Mouse (Mus musculus): ENCODE results near the gene Gm17334.

The Gm17334 gene

GRCm38 (mm10) chr11:53796409-53797151 lies 23.6 kb upstream of the Gm17334 start:
- peak; percentile 53 for DNase-seq (ENCODE audit: low spot score)

GRCm38 (mm10) chr11:53795813-53796212 lies 22.8 kb upstream of the Gm17334 start:
- no peak for DNase-seq (ENCODE audit: low spot score)

- peak; percentile 42 for DNase-seq (ENCODE audit: low spot score)
Observed at GRCm38 (mm10) chr11:53794671-53795557, 21.9 kb upstream of the Gm17334 start.

GRCm38 (mm10) chr11:53794015-53794414 lies 21.0 kb upstream of the Gm17334 start:
- DNase-seq (ENCODE audit: low spot score) = no peak

GRCm38 (mm10) chr11:53792986-53793385 lies 20.0 kb upstream of the Gm17334 start:
- DNase-seq (ENCODE audit: low spot score) = no peak

GRCm38 (mm10) chr11:53789277-53789676 lies 16.3 kb upstream of the Gm17334 start:
- DNase-seq (ENCODE audit: low spot score) = no peak

GRCm38 (mm10) chr11:53788196-53788595 lies 15.2 kb upstream of the Gm17334 start:
- peak; percentile 82 for DNase-seq (ENCODE audit: low spot score)

- no peak for DNase-seq (ENCODE audit: low spot score)
Observed at GRCm38 (mm10) chr11:53786058-53787031, 13.4 kb upstream of the Gm17334 start.

GRCm38 (mm10) chr11:53785311-53785936 lies 12.4 kb upstream of the Gm17334 start:
- DNase-seq (ENCODE audit: low spot score) = no peak

- no peak for DNase-seq (ENCODE audit: low spot score)
Observed at GRCm38 (mm10) chr11:53783288-53783687, 10.3 kb upstream of the Gm17334 start.

- no peak for DNase-seq (ENCODE audit: low spot score)
Observed at GRCm38 (mm10) chr11:53781964-53782363, 9.0 kb upstream of the Gm17334 start.

GRCm38 (mm10) chr11:53781201-53781775 lies 8.3 kb upstream of the Gm17334 start:
- no peak for DNase-seq (ENCODE audit: low spot score)

- no peak for DNase-seq (ENCODE audit: low spot score)
Observed at GRCm38 (mm10) chr11:53780262-53780661, 7.3 kb upstream of the Gm17334 start.

GRCm38 (mm10) chr11:53779808-53780207 lies 6.8 kb upstream of the Gm17334 start:
- no peak for DNase-seq (ENCODE audit: low spot score)

- DNase-seq (ENCODE audit: low spot score) = no peak
Observed at GRCm38 (mm10) chr11:53778455-53778854, 5.5 kb upstream of the Gm17334 start.

GRCm38 (mm10) chr11:53777736-53778135 lies 4.7 kb upstream of the Gm17334 start:
- no peak for DNase-seq (ENCODE audit: low spot score)

GRCm38 (mm10) chr11:53774659-53775255 lies 1.8 kb upstream of the Gm17334 start:
- no peak for DNase-seq (ENCODE audit: low spot score)

- no peak for DNase-seq (ENCODE audit: low spot score)
Observed at GRCm38 (mm10) chr11:53773641-53774360, 814 bp upstream of the Gm17334 start.

- no peak for DNase-seq (ENCODE audit: low spot score)
Observed at GRCm38 (mm10) chr11:53772536-53772935, 451 bp downstream of the Gm17334 start.
